Mouse (Mus musculus) megakaryocyte, adult 5-6 weeks (primary cell): ENCODE results near the gene Ankrd22. TPM values are rescaled to one million over a fixed set of nuclear protein-coding genes. Genes with fewer than 3 reads are reported as not detected.

Experiments
- ATAC-seq: 2 replicates; pipeline ENCODE4 v1.8.0; 2016; ENCODE audit warnings: mild to moderate bottlenecking, inconsistent platforms; ENCODE audit not compliant: poor library complexity, severe bottlenecking
- total RNA-seq, 2 experiments: library from RNA; stranded (forward) in 1 of 2; stranded (reverse) in 1 of 2; fragments of 153-499, 151-499 nt in 1 of 2; fragments of 221-1000, 200-1000 nt in 1 of 2; gene quantifications; 2 replicates each; pipeline versions ENCODE4 v1.2.3 to v1.2.4; 2015 to 2017

Ankrd22 gene
- total RNA-seq, 2 experiments from 2014 or later = 14.3 to 23.3 TPM

DNA sequence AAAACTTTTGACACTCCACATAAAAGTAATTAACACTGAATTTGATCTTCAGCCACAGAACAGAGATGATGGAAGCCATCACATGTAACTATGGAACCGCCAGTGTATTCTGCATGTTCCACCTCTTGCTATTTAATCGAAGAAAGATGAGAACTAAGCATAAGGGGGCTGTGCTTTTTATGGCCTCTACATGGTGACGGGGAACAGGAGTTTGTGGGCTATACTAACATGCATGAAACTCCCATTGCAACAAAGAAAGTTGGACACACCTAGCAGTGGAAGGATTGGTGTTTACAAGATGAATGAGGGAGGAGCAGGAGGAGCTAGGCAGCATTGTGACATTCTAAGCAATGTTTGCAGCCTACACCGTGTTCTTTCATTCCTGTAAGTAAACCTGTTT, 65.2 kb downstream of the Ankrd22 start, which contains the start of gene Lipm:
Gene Lipm (plus strand): TSS at position 301 of the 400 bp plus-strand sequence.
- no peak for ATAC-seq

DNA sequence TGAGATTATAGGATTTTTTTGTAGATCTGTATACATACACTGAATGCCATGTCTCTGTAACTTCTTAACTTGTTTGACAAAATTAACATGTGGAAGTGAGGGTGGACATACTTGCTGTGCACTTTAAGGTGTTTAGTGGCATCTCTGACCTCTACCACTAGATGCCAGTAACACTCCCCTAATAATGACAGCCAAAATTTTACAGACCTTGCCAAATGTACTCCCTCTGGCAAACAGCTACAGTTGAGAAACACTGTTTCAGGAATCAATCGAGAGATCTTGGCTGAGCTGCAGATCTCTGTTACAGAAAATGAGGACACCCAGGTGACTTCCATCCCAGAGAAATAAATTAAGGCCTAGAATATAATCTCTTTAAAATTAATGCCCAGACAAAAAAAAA, 69.6 kb downstream of the Ankrd22 start:
- no peak for ATAC-seq

DNA sequence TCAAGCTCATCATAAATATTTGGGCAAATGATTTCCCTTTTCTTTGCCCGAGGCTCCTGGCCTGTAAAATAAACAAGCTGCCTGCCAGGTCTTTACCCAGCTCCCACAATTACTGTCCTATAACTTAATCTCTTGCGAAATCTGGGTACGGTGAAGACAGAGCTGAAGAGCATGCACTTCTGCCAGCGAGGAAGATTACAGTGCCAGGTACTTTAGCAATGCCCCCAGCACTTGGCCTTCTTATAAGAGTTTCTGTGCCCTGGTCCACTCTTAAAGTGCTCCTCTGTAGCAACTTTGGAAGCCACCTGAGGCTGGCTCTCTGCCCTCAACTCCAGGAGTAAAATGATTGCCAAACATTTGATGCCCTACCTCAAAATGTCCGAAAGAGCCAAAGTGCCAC, 70.5 kb downstream of the Ankrd22 start:
- ATAC-seq = no peak

DNA sequence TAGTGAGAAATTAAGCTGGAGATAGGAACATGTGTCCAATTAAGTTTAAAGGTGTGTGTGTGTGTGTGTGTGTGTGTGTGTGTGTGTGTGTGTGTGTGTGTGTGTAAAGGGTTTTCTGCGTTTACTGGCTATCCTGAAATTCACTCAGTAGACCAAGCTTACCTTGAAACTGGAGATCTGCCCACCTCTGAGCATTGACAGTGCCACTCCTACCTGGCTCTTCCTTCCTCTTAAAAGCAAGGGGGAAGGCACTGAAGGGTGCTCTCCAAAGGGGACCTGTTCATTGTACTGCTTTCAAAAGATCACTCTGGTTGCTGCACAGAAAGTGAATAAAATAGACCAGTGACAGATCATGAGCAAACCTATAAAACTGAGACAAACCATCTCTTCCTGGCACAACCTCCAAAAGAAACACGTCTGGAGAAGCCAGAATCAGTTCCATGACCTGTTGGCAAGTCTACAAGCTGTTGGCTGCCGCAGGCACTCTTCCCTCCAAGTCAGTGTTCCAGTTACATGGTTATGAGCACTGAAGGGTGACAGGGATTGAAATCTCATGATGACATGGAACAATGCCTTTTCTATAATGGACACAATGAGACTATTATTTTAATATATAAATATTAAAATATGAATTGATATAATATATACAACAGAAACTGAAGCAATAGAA, 76.7 kb downstream of the Ankrd22 start:
- no peak for ATAC-seq

DNA sequence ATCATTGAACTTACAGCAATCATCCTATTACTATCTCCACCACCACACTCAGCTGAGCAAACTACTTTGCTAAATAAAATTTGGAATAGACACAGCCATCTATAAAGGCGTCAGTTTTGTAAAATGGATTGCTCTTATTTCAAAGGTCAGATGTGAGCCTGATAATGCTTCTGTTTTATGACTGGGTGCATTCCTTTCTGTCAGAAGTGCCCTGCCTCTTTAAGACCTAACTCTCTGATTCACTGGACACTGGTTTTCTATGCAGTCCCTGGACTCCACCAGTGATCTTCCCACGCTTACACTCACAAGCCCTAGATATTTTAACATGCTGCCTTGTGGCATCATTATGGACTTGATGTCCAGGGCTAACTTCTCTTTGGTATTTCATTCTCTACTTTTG, 87.7 kb downstream of the Ankrd22 start:
- ATAC-seq = no peak

DNA sequence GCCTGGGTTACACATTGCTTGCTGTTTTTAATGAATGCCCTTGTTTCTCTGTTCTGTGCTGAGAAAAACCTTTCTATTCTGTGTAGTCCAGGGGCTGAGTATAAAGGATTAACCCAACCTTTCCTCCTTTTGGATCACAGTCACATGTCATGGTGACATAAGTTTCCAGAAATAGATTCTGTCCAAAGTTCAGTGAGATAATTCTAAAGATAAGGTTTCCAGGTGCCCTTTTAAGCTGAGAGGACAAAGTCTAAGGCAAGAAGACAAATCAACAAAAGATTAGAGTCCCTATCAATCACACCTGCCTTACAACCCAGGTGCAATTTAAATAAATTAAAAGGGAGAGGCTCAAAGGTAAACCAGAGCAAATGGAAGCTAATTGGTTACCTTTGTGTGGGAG, 91.6 kb downstream of the Ankrd22 start:
- no peak for ATAC-seq

Other genes with a start within 250 kb of the Ankrd22 start
- not detected in 2 replicates for gene Lipf, start 204.9 kb downstream of the Ankrd22 start, total RNA-seq (2015)
- not detected in 2 replicates for gene Lipf, start 204.9 kb downstream of the Ankrd22 start, total RNA-seq (2017)
- not detected in 2 replicates for gene Lipk, start 157.8 kb downstream of the Ankrd22 start, total RNA-seq (2015)
- gene Lipk, start 157.8 kb downstream of the Ankrd22 start, total RNA-seq (2017) = not detected in 2 replicates
- gene Lipn, start 98.7 kb downstream of the Ankrd22 start, total RNA-seq (2015) = 1.4 TPM in 1 of 2 replicates, not detected in the other
- not detected in 2 replicates for gene Lipn, start 98.7 kb downstream of the Ankrd22 start, total RNA-seq (2017)
- not detected in 2 replicates for gene Lipm, start 65.1 kb downstream of the Ankrd22 start, total RNA-seq (2015)
- gene Lipm, start 65.1 kb downstream of the Ankrd22 start, total RNA-seq (2017) = not detected in 2 replicates
- 29.4 and 32.4 TPM in 2 replicates for gene Stambpl1, start 26.2 kb upstream of the Ankrd22 start, total RNA-seq (2015)
- gene Stambpl1, start 26.2 kb upstream of the Ankrd22 start, total RNA-seq (2017) = 22.0 and 24.0 TPM in 2 replicates
- gene Acta2, start 89.5 kb upstream of the Ankrd22 start, total RNA-seq (2015) = 5.4 and 6.4 TPM in 2 replicates
- 3.7 and 4.7 TPM in 2 replicates for gene Acta2, start 89.5 kb upstream of the Ankrd22 start, total RNA-seq (2017)
- gene Fas, start 124.6 kb upstream of the Ankrd22 start, total RNA-seq (2015) = 20.5 and 37.5 TPM in 2 replicates
- gene Fas, start 124.6 kb upstream of the Ankrd22 start, total RNA-seq (2017) = 25.1 and 29.8 TPM in 2 replicates